Mouse (Mus musculus) spleen, postnatal 0 days (tissue): ENCODE measurements around the gene Ntng2. TPM values are rescaled to one million over a fixed set of nuclear protein-coding genes. Genes with fewer than 3 reads are reported as not detected.

ENCODE experiments used
- polyA plus RNA-seq: library from polyadenylated mRNA; unstranded; fragments of >200 nt; fragmentation: Nextera tagmentation; extraction: Ambion mirVana; gene quantifications from 2 replicates; pipeline ENCODE4 v1.2.1, GENCODE M21; 2015

Gene Ntng2
- 1.2 and 2.3 TPM in 2 replicates for polyA plus RNA-seq

GRCm38 (mm10) chr2:29252599-29253204 lies at the start of gene Ntng2:
Gene Ntng2, minus strand, starts transcription at chr2:29253005.

Other genes with a start within 250 kb of the Ntng2 start
- 0.20 and 0.23 TPM in 2 replicates for gene Cfap77, start 197.9 kb downstream of the Ntng2 start, polyA plus RNA-seq
- gene Ttf1, start 192.7 kb downstream of the Ntng2 start, polyA plus RNA-seq, result 6.9 and 7.6 TPM in 2 replicates
- gene Setx, start 128.8 kb downstream of the Ntng2 start, polyA plus RNA-seq, result 5.9 and 6.1 TPM in 2 replicates
- gene Med27, start 93.8 kb upstream of the Ntng2 start, polyA plus RNA-seq, result 21.4 and 22.3 TPM in 2 replicates